Mouse (Mus musculus): ENCODE results near the gene Ppp1r11.
"Not testable (repeated sequence)": the region's sequence is repeated elsewhere in the genome, so short reads cannot be mapped to it uniquely, and the experiment has no call there.

The Ppp1r11 gene

DNA sequence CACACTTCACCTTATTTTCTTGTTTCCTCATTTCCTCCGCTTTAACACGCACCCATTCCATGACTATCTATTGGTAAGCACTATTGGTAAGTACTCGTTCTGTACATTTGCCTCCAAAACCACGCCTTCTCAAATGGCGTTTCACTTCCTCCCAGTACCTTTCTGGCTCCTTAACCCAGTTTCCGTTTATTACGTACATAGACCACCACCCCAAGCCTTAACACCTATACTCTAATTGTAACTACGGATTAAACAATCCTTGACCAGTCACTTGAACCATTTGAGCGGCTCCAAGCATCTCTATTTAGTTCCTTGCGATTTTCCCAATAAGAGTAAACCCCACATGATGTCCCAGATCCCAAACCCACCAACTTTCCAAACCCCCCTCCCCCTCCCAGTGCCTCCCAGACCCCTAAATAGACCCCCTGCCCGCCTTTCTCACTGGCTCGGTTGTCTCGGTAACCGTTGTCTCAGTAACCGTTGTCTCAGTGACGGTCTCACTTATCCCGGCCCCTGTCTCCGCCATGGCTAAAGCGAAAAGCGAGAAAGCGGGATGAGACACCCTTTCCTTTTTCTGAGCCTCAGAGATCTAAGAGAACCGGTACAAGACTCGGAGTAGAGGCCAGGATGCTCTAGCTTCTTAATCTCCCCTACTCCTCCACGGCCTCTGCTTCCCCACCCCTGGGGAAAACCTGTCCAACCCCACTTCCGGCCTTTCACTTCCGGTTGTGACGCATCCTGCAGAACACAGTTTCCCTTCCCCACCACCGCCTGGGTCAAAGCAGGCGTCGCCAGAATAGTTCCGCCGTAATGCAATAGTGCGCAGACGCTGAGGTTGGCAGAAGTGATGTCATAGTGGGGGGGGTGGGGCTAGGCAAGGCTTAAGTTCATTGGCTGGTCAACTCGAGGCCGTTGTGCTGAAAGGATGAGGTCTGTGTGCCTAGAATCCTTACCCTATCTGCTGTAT, at the start of gene Ppp1r11:
Gene Ppp1r11, minus strand, starts transcription at position 761 of the 967 bp plus-strand sequence.
- DNase-seq, result peak; percentile 95

DNA sequence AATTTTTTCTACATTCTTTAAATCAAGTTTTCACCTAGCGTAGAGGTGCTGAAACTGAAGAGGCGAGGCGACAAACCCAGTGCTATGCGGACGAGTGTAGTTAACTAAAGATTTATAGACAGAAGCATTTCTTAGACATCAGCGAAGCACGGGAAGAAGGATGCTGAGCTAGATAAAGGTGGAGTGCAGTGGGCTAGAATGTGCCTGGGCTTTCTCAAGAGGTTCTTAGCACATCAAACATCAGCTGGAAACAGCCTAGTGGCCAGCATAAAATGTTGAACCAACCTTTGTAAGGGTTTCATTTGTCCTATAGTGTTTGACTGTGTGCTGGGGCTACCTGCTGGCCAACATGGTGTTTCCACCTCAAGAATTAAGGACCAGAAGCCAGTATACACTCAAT, 49.3 kb upstream of the Ppp1r11 start, which contains the start of gene Zfp57:
Gene Zfp57, plus strand, starts transcription at position 301 of the 400 bp plus-strand sequence.
- no peak for DNase-seq

DNA sequence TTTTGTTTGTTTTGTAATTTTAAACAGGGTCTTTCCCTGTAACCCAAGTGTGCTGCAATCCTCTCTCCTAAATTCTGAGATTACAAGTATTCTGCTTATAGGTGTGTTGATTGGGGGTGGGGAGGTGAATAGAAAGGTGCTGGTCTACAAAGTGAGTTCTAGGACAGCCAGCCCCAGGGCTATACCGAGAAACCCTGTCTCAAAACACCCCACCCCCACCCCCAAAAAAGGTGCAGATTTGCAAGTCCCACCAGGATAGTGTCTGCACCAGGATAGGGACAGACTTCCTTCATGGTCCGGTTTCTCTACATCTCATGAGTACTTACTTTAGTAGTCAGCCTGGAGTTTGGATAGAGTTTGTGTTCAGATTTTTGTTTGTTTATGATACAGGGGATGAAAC, 46.9 kb upstream of the Ppp1r11 start:
- no peak for DNase-seq

DNA sequence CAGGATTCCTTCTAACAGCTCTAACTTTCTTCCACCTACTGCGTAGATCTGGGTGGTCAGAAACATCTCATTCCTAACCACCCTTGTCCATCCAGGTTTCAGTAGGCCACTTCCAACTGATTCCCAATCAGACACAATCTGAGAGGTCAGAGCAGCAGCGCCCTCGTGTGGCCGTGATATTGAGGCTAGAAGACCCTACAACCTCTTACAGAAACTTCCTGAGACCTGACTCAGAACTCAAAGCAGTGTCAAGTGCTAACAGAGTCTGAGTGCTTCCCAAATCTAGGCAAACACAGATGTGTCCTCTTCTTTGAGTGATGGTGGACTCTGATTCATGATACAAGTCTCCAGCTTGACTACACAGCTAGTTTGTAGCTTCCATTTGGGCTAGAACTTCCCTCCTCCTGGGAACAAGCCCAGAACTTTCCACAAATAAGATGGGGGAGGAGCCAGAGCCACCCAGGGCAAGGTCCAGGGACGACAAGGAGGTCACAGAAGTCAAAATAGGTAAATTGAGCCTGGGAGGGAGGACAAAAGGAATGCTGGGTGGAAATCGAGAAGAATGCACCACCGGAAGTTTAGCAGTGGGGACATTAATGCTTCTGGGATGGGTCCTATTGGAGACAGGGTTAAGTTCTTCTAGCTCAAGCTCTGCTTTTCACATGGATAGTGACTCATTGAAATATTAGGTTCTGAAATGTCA, 45.6 kb upstream of the Ppp1r11 start:
- DNase-seq, result peak; percentile 79

DNA sequence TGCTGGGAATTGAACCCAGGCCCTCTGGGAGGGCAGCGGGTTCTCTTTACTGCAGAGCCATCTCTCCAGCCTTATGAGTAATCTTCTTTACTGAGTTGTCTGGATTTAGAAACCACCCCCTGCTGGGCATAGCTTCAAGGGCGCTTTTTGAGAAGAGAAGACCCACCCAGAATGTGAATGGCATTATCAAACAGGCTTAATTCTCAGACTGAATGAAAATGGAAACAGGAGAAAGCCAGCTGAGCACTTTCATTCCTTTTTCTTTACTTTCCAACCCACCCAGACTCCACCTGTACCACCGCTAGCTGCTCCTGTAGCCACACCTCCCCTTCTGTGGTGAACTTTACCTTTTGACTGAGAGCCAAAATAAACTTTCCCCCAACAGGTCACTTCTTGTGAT, 43.9 kb upstream of the Ppp1r11 start:
- no peak for DNase-seq

DNA sequence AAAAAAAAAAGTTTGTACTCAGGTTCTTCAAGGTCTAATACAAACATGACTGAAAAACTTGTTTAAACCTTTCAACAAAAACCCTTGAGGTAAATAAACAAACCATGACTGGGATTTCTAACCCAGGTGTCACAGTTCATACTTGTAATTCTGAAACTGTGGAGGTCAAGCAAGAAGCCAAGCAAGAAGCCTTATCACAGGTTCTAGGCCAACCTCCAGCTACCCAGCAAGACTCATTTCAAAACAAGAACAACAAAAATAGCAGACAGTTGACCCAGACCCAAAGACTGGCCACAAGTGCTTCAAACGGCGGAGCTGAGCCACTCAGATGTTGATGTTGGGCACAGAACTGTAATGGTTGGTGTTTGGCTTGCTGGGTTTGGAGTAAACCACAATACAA, 43.0 kb upstream of the Ppp1r11 start:
- no peak for DNase-seq

DNA sequence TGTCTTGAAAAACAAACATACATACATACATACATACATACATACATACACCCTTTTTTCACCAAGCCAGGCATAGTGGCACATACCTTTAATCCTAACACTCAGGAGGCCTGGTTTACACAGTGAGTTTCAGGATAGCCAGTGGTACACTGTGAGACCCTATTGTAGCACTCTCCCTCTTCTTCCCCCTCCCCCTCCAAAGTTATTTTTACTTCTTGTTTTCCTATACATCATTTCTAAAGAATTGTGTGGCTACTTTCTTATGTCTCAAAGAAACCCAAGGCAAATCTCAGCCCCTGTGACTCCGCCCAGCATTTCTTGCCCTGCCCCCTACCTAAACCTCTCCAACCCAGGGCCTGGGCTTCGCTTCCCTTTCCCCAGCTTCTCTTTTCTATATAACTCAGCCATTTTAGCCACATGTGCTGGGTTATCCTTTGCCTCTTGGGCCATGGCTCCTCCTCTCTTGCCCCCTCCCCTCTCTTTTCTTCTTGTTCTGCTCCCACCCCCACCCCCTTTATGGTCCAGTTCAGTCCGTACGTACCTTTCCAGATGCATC, 42.3 kb upstream of the Ppp1r11 start:
- DNase-seq, result no peak

DNA sequence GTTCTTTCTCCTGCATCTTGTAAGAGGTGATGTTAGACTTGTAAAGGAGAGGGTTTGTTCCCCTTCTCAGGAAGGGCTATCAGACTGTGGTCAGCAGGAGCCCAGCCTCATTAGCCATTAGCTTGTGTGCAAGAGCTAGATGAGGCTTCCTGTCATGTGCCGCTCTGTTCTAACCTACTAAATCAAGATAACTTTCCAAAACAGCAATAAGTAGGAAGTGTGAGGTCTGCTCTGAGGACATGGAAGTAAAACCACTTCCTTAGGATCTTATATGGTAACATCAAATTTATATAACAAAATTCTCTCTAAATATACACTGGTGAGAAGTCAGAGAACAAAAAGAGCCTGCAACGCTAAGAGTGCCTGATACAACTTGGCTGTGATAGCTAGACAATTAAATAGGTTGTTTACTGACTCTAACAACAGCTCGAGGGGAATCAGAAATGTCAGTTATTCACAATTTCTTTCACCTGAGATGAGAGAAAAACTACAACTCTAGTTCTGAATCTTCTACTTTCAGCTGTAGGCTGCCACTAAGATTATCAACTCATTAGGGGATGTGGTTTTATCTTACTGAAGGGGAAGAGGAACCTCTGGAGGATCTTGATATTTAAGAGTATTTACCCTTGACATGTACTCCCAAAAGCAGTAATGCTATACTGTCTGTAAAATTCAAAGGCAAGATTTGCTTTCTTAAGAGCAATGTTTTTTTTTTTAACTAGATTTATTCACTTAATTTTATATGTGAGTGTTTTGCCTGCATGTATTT, 41.0 kb upstream of the Ppp1r11 start:
- DNase-seq, result no peak

DNA sequence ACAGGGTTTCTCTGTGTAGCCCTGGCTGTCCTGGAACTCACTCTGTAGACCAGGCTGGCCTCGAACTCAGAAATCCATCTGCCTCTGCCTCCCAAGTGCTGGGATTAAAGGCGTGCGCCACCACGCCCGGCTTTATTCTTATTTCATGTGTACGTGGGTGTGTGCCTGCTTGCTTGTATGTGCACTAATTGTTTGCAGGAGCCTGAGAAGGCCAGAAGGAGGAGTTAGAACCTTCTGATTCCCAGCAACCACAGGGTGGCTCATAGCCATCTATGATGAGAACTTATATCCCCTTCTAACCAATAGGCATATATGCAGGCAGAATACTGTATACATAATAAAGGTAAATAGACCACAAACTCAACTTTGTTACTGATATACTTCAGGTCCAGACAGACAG, 39.1 kb upstream of the Ppp1r11 start:
- not testable (repeated sequence) for DNase-seq

DNA sequence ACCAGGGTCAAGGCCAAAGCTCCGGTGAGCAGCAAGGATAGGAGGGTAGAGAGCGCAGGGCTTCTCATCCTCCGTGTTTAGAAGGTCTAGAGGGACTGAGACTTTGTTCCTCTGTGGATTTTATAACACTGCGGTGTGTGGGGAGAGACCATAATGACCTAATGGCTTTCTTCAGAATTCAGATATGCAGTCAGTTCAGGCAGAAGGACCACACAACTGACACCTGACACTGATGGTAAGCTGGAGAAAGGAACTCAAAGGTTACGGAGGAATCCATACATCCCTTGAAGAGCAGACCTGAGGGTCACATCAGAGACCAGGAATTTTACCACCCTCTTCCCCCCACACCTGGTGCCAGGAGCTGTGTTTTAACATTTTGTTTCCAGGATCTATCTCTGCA, 37.9 kb upstream of the Ppp1r11 start, which contains the start of gene H2-M5:
Gene H2-M5, minus strand, starts transcription at position 101 of the 400 bp plus-strand sequence.
- DNase-seq, result no peak

DNA sequence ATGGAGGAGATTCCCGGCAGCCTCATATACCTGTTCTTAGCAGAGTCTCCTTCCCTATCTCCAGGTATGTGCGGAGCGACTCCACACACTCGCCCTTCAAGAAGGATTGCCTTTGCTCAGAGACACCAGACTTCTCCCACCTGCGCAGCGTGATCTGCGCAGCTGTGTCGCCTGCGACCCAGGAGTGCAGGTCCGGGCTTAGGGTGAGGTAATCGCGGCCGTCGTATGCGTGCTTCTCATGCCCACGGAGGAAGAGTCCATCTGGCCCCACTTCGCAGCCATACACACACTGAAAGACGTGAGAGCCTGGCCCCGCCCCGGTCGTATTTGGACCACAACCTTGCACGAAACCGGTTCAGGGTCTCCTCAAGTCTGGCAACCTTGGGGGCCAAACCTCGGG, 36.9 kb upstream of the Ppp1r11 start:
- DNase-seq, result no peak

DNA sequence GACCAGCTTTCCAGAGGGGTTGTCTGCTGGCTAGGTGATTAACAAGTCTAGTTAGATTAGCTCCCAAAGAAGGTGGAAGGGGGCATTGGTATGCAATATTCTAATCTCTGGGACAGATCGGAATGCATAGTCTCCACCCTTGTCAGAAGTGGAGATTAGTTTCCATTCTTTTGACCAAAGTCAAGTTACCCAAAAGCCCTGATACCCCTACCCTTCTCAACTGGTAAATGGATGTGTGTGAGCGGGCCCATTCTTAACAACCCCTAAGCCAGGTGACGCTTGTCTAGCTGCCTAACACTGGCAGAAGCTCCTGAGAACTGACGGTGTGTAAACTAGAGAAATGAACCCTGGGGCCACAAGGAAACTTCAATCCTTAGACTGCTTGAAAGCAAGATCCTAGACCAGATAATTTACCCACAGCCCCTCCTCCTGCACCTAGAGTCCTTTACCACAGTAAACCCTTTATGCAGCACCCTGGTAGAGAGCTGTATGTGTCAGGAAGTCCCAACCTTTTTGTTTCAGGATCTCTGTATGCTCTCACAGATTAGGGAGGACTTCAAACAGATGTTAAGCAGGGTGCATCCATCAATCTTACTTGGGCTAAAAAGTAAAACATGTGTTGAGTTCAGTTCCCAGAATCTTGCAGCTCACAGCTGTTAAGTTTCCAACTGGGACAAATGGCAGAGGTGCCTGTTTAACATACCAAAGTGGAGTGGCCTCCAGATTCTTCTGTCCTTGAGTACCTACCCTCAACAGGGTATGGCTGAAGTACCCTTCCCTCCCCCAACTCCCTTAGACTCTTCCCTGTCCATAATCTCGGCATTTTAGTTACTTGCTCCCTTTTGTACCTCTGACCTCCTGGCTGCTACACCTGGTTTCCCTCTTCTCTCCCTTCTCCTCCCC, 31.0 kb upstream of the Ppp1r11 start:
- no peak for DNase-seq

DNA sequence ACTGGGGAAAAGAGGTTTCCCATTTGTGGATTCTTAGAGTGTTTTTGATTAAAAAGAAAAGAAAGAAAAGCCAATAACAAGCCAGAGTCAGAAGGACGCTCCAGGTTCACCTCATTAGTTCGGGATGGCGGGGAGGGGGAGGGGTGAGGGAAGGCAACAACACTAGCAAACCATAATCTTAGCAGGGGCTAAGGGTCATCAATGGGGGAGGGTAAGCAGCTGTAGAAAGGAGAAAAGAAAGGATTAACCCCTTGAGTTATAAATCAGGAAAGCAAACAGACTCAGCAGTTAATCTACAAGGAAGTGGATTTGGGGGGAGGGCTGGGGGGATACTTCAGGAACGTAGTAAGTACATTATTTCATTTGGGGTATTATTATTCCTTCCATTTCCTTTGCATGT, 30.3 kb upstream of the Ppp1r11 start:
- DNase-seq, result no peak

DNA sequence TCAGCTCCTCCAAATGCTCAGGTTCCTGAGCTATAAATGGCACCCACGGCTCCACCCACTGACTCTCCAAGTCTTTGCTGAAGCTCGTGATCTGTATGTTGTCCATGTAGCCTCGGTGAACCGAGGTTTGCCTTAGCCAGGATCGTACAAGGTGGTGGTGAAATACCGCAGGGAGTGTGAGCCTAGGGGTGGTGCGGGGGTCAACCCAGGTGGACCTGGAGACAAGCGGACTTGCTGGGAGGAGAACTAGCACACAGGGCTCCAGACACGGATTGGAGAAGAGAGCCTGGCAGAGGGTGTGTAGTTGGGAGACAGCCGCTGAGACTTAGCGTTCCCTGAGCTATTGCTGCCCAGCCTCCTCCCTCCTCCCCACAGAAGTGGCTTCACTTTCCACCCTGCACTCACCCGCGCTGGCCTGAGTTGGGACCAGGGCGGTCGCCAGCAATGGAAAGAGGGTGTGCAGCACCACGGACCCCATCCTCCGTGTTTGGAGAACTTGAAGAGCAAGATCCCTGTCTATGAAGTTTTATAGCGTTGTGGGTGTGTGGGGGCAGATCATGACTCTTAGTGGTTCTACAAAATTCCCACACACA, 29.8 kb upstream of the Ppp1r11 start, which contains the start of gene 2410137M14Rik:
Gene 2410137M14Rik, minus strand, starts transcription at position 17 of the 593 bp plus-strand sequence.
- no peak for DNase-seq

DNA sequence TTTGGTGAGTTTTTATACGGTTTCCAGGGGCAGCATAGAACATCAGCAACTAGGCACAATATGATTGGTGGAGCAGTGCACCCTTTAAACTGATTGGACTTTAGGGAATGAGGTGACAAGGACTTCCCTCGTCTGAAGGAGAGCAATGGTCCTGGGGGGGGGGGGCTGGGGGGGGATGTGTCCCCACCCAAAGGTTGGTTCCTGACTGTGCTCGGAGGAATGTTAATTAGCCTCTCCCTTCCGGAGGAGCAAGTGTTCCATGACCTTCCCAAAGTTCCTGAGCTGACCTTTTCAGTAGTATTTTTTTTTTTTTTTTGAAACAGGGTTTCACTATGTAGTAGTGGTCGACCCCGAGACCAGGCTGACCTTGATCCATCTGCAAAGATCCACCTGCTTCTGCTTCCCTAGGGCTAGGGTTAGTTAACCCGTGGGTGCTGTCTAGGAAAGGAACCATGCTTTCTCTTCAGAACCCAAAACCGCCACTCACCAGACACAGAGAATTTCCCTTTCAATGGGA, 21.8 kb upstream of the Ppp1r11 start:
- DNase-seq, result no peak

DNA sequence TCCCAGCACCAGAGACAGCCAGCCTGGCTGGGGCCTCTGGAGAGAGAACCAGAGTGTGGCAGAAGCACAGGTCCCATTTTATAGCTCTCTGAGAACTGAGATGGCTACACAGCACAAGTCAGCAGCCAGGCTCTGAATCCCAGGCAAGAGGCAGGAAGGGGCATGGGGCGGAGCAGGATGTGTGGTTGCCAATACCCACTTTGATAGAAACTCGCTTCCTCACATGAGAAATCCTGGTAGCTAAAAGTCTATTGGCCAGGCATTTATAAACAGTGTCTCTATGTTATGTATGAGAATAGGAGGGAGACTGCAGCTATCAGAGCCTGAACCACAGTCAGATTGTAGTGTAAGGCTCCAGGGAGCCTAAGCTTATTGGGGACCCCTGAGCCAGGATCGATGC, 21.2 kb upstream of the Ppp1r11 start:
- no peak for DNase-seq

DNA sequence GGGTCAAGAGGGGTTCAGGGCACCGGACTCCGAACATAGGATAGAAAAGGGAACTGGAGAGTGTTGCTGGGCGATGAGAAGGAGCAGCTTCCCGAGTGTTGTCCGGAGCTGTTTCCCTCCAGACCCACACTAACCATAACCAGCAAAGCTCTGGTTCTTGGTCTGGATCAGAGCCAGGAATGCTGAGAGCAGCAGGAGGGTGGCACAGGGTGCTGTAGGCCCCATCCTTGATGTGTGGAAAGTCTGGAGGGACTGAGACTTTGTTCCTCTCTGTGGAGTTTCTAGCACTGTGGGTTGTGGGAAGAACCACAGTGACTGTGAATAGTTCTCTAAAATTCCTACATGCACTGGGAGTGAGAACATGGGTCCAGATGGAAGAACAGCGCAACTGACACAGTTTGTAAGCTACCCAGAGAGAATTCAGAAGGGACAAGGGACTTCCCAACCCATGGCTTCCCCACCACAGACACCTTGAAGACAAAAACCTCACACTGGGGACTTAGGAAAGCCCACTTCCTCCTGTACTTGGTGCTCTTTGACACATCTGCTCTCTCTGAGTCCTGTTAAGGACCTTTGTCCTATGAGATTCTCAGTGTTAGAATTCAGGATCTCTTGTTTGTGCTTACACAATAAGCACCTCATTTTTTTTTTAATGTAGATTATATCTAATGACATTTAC, 19.8 kb upstream of the Ppp1r11 start:
- DNase-seq, result no peak

DNA sequence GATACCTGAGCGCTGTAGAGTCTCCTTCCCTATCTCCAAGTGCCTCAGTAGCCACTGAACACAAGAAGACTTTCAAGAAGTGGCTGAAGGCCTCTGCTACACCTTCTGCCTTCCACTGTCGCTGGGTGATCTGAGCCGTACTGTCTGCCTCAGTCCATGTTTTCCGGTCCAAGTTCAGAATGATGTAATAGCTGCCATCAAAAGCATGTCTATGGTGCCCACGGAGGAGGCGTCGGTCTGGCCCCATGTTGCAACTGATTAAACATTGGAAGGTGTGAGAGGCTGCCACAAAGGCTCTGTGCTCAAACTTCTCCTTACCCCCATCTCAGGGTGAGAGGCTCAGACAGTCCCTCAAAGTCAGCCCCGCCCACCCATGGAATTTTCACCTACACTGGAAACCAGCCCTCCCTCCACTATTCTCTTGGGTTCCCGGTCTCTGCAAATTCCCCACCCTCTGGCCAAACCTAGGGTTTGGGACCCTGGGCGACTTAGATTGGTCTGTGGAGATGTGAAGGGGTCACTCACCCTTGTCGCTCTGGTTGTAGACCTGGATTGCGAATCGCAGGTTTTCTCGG, 18.9 kb upstream of the Ppp1r11 start:
- peak; percentile 8 for DNase-seq

DNA sequence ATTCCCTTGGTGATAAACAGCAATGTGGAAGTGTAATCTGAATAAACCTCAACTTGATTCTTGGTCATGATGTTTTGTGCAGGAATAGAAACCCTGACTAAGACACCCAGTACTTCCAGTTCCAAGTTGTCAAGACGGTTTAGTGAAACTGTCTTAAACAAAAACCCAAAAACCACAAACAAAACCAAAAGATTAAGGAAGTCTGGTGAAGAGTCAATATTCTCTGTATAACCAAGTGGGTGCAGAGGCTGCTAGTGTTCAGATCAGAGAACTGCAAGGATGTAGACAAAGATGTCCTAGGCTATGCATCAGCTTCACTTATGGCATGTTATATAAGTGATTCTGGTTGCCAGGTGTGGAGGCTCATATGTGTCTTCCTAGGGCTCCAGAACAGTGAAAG, 15.3 kb upstream of the Ppp1r11 start:
- no peak for DNase-seq

DNA sequence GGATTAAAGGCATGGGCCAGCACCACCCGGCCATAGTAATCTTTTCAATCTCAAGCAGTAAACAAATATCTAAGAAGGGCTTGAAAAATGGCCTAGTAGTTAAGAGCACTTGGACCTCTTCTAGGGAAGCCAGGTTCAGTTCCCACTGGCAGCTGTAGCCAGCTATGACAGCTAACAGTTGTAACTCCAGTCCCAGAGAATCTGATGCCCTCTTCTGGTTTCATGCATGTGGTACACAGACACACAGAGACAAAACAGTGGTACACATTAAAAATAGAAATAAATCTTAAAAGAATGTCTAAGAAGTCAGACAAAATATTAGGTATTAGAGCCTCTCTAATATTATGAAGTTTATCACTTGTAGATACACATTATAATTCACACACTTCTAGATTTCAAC, 9.6 kb upstream of the Ppp1r11 start:
- DNase-seq, result no peak
